Mouse (Mus musculus): Measurements from ENCODE around the gene Nt5dc3.

GRCm38 (mm10) chr10:86836784-86837183 lies 58.0 kb downstream of the Nt5dc3 start:
- TF ChIP-seq CTCF (IDR thresholded peaks at IDR 0.05; ENCODE audit: extremely low read depth, insufficient read depth, low read length) (no peak), POLR2A (IDR thresholded peaks at IDR 0.05; ENCODE audit: extremely low read depth, insufficient read depth, low read length) (no peak)
